Mouse (Mus musculus) kidney, adult 2 months (tissue): ENCODE measurements around the gene Sox5. TPM values are rescaled to one million over a fixed set of nuclear protein-coding genes. Genes with fewer than 3 reads are reported as not detected.

ENCODE experiments used
- DNase-seq: peaks from one replicate; pipeline ENCODE4 v3.0.0; 2021
- H3K27ac ChIP-seq: fragments of 200-500 bp; 2 replicates; pipeline ENCODE4 v1.5.1; 2012; ENCODE audit warnings: low read depth, low read length, control low read depth, inconsistent platforms; ENCODE audit not compliant: insufficient read depth
- H3K27me3 ChIP-seq: fragments of 200-500 bp; replicated peaks from 2 replicates; pipeline ENCODE4 v1.6.1; 2012; ENCODE audit warnings: mild to moderate bottlenecking, moderate library complexity, low read length, inconsistent platforms; ENCODE audit not compliant: control insufficient read depth, insufficient read depth
- H3K36me3 ChIP-seq: fragments of 200-500 bp; 2 replicates; pipeline ENCODE4 v1.6.1; 2012; ENCODE audit warnings: mild to moderate bottlenecking, moderate library complexity, low read length, inconsistent platforms; ENCODE audit not compliant: control insufficient read depth, insufficient read depth
- H3K4me1 ChIP-seq: fragments of 200-500 bp; 2 replicates; pipeline ENCODE4 v1.6.1; 2011; ENCODE audit warnings: low read length; ENCODE audit not compliant: control insufficient read depth, insufficient read depth
- H3K4me3 ChIP-seq: fragments of 200-500 bp; 2 replicates; pipeline ENCODE4 v1.5.1; 2011; ENCODE audit warnings: mild to moderate bottlenecking, low read depth, low read length, control low read depth; ENCODE audit not compliant: insufficient read depth
- CTCF ChIP-seq: fragments of 200-500 bp; conservative IDR thresholded peaks from 2 replicates; pipeline ENCODE4 v1.5.1; 2011; ENCODE audit warnings: low read depth, mild to moderate bottlenecking, control low read depth, low read length, moderate library complexity, mixed read lengths; ENCODE audit not compliant: insufficient read depth, insufficient read length
- POLR2A ChIP-seq: fragments of 200-500 bp; IDR thresholded peaks from one replicate; pipeline ENCODE4 v1.6.1; 2011; ENCODE audit warnings: low read depth, low read length, control low read depth
- WGBS: fragments of 180-500 bp; shearing (Covaris S2); methylation state at CpG from one replicate; pipeline ENCODE4 v1.1.7; 2018; 5-methylcytosine and 5-hydroxymethylcytosine counted together
- polyA plus RNA-seq: library from polyadenylated mRNA; depleted of rRNA; stranded (reverse); fragments of >200 nt; gene quantifications from 2 replicates; pipeline ENCODE4 v1.2.3, GENCODE M21; 2012

Gene Sox5
- polyA plus RNA-seq, 1 experiment = 2.9 TPM

GRCm38 (mm10) chr6:144510147-144510546 lies 271.6 kb downstream of the Sox5 start:
- Histone ChIP-seq H3K4me3 (no peak overlapping the region), H3K27me3 (no peaks in the 10 kb centered on the region), H3K36me3 (no peaks in the 10 kb centered on the region), H3K27ac (no peak overlapping the region), H3K4me1 (no peaks in the 10 kb centered on the region)
- DNase-seq = no peak
- TF ChIP-seq POLR2A (no peak), CTCF (no peak)
- WGBS = 83% methylated on average over 6 of the region's 6 CpGs

DNA sequence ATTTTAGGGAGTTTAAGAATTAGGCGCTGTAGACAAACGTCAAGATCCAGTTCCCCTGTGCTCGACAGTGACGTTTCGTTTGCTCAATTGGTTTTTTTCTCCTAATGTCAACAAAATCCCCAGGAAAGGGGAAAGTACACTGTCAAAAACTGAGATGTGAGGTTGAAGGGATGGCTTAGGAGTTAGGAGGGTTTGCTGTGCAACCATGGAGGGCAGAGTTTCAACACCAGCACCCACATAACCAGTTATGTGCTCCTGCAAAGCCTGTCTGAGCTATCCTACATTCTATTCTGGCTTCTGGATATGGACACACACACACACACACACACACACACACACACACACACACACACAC lies 277.6 kb downstream of the Sox5 start:
- 65% methylated on average over 5 of the region's 5 CpGs for WGBS
- DNase-seq = no peak
- Histone ChIP-seq H3K36me3 (no peaks in the 10 kb centered on the region), H3K27ac (no peak overlapping the region), H3K27me3 (no peaks in the 10 kb centered on the region), H3K4me3 (no peak overlapping the region), H3K4me1 (no peaks in the 10 kb centered on the region)
- TF ChIP-seq CTCF = no peak

DNA sequence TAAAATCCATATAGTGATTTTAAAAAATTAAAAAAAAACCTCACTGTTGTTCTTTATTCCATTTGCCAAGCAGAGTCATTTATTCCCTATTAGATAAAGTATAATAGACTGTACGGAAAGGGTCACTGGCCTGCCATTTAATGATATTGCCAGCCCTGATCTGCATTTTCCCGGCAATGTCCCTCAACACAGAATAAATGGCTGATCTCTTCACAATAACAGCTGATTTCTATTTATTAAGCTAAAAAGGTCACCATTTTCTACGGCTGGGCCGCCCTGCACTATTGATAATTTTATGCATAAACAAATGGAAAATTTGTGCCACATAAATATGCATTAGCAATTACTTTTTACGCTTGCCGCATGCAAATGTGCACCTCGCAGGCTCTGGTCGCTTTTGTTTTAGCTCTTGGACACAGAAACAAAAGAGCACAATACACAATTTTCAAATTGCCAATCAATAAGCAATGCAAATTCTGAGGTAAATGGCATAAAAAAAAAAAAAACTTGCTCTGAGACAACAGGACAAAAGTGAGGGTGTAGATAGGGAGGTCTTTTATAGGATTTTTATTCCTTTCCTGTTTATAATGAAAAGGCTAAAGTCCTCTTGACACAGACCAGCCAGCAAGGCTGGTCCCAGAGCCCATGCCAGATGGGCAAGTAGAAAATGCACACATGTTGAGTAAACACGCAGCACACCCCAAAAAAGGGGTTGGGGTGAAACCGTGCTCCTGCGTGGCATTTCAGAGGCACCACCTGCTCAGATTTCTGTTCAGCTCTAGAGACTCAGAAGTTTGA lies 278.2 kb downstream of the Sox5 start:
- Histone ChIP-seq H3K4me1 (no peaks in the 10 kb centered on the region), H3K27ac (no peak overlapping the region), H3K4me3 (no peak overlapping the region), H3K27me3 (no peaks in the 10 kb centered on the region), H3K36me3 (no peaks in the 10 kb centered on the region)
- TF ChIP-seq POLR2A (no peak), CTCF (no peak)
- 83% methylated on average over 11 of the region's 11 CpGs for WGBS
- DNase-seq = no peak

GRCm38 (mm10) chr6:144501439-144501838 lies 280.3 kb downstream of the Sox5 start:
- H3K27me3 ChIP-seq = no peaks in the 10 kb centered on the region
- H3K36me3 ChIP-seq = no peaks in the 10 kb centered on the region
- no peak overlapping the region for H3K4me3 ChIP-seq
- no peaks in the 10 kb centered on the region for H3K4me1 ChIP-seq
- H3K27ac ChIP-seq = no peak overlapping the region
- TF ChIP-seq POLR2A = no peak
- WGBS = 85% methylated on average over 5 of the region's 5 CpGs
- no peak for DNase-seq

DNA sequence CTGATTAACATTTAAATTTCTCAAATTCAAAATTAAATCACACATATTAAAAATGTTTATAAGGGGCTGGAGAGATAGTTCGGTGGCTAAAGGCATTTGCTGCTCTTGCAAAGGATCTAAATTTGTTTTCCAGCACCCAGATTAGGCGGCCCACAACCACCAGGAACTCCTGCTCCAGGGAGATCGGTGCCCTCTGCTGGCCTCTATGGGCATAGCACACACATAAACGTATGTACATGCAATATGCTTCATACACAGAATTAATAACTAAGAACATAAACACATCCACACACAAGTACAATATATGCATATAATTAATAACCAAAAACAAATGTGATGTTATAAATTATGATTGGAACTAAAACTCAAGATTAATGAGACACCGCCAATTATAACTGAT lies 283.6 kb downstream of the Sox5 start:
- TF ChIP-seq POLR2A (no peak), CTCF (peak; percentile 38; the same call in 1 of the 2 replicates)
- no peaks in the 10 kb centered on the region for H3K27me3 ChIP-seq
- H3K27ac ChIP-seq = no peak overlapping the region
- no peaks in the 10 kb centered on the region for H3K4me1 ChIP-seq
- 99% methylated on average over 5 of the region's 5 CpGs for WGBS
- no peak overlapping the region for H3K4me3 ChIP-seq
- DNase-seq = no peak
- no peaks in the 10 kb centered on the region for H3K36me3 ChIP-seq

GRCm38 (mm10) chr6:144491761-144492415 lies 289.9 kb downstream of the Sox5 start:
- H3K4me1 ChIP-seq = no peaks in the 10 kb centered on the region
- no peak overlapping the region for H3K27ac ChIP-seq
- no peak overlapping the region for H3K4me3 ChIP-seq
- TF ChIP-seq POLR2A = no peak
- no peak for TF ChIP-seq CTCF
- no peaks in the 10 kb centered on the region for H3K36me3 ChIP-seq
- 53% methylated on average over 11 of the region's 11 CpGs for WGBS
- H3K27me3 ChIP-seq = no peaks in the 10 kb centered on the region
- no peak for DNase-seq

GRCm38 (mm10) chr6:144490896-144491295 lies 290.9 kb downstream of the Sox5 start:
- Histone ChIP-seq H3K36me3 (no peaks in the 10 kb centered on the region), H3K4me1 (no peaks in the 10 kb centered on the region), H3K27ac (no peak overlapping the region), H3K4me3 (no peak overlapping the region), H3K27me3 (no peaks in the 10 kb centered on the region)
- TF ChIP-seq CTCF = no peak
- no peak for TF ChIP-seq POLR2A
- 98% methylated on average over 5 of the region's 5 CpGs for WGBS
- DNase-seq = no peak
